Mouse (Mus musculus): Measurements from ENCODE around the gene Fyn. TPM values are rescaled to one million over a fixed set of nuclear protein-coding genes. Genes with fewer than 3 reads are reported as not detected.

Fyn gene
- 21.3 and 23.4 TPM in 2 replicates for polyA plus RNA-seq (2015; fragmentation: Nextera tagmentation; extraction: Ambion mirVana)

- ATAC-seq: no peak
- peak within 1 kb of the TSS; percentile 86 for H3K4me2 ChIP-seq (replicated peaks)
- WGBS: 36% methylated on average over 8 of the region's 8 CpGs
Measured at GRCm38 (mm10) chr10:39368572-39369135, at the start of gene Fyn. TSS of gene Fyn (plus strand) at chr10:39368855.

GRCm38 (mm10) chr10:39320798-39321622 lies 47.6 kb upstream of the Fyn start:
- ATAC-seq: no peak
- H3K4me2 ChIP-seq (replicated peaks): no peak overlapping the region
- H3K4me1 ChIP-seq (replicated peaks): peaks cover 14% of the 10 kb centered on the region; the same call in 1 of the 2 replicates
- no peak overlapping the region for H3K9ac ChIP-seq
- H3K27me3 ChIP-seq (replicated peaks): no peaks in the 10 kb centered on the region
- H3K9me3 ChIP-seq: no peaks in the 10 kb centered on the region
- WGBS: 72% methylated on average over 17 of the region's 17 CpGs
- H3K4me3 ChIP-seq (replicated peaks): no peak overlapping the region
- H3K27ac ChIP-seq: no peak overlapping the region
- H3K36me3 ChIP-seq: no peaks in the 10 kb centered on the region

More at GRCm38 (mm10) chr10:39368572-39369135, at the start of gene Fyn:
- Histone ChIP-seq H3K4me3 (replicated peaks) (peak within 1 kb of the TSS; percentile 96), H3K9me3 (no peaks in the 10 kb centered on the region), H3K4me1 (replicated peaks) (peaks cover 7% of the 10 kb centered on the region), H3K9ac (peak within 1 kb of the TSS; percentile 90), H3K36me3 (no peaks in the 10 kb centered on the region), H3K27me3 (replicated peaks) (no peaks in the 10 kb centered on the region), H3K27ac (peak within 1 kb of the TSS; percentile 89)

GRCm38 (mm10) chr10:39321623-39321985 lies 47.1 kb upstream of the Fyn start:
- 75% methylated on average over 9 of the region's 9 CpGs for WGBS
- Histone ChIP-seq H3K36me3 (no peaks in the 10 kb centered on the region), H3K27me3 (replicated peaks) (no peaks in the 10 kb centered on the region), H3K9ac (no peak overlapping the region), H3K27ac (no peak overlapping the region), H3K4me3 (replicated peaks) (no peak overlapping the region), H3K4me2 (replicated peaks) (no peak overlapping the region), H3K4me1 (replicated peaks) (peaks cover 12% of the 10 kb centered on the region; the same call in 1 of the 2 replicates), H3K9me3 (no peaks in the 10 kb centered on the region)
- no peak for ATAC-seq

GRCm38 (mm10) chr10:39322143-39322542 lies 46.5 kb upstream of the Fyn start:
- Histone ChIP-seq H3K4me2 (replicated peaks) (no peak overlapping the region), H3K27ac (no peak overlapping the region)
- WGBS: 42% methylated on average over 4 of the region's 4 CpGs

GRCm38 (mm10) chr10:39324291-39324690 lies 44.4 kb upstream of the Fyn start:
- no peaks in the 10 kb centered on the region for H3K36me3 ChIP-seq
- no peak overlapping the region for H3K4me2 ChIP-seq (replicated peaks)
- H3K4me3 ChIP-seq (replicated peaks): no peak overlapping the region
- H3K9me3 ChIP-seq: no peaks in the 10 kb centered on the region
- H3K27me3 ChIP-seq (replicated peaks): no peaks in the 10 kb centered on the region
- H3K4me1 ChIP-seq (replicated peaks): peaks cover 11% of the 10 kb centered on the region; the same call in 1 of the 2 replicates
- ATAC-seq: no peak
- WGBS: 93% methylated on average over 2 of the region's 2 CpGs
- no peak overlapping the region for H3K27ac ChIP-seq
- no peak overlapping the region for H3K9ac ChIP-seq

More at GRCm38 (mm10) chr10:39322143-39322542, 46.5 kb upstream of the Fyn start:
- ATAC-seq: no peak
- Histone ChIP-seq H3K27me3 (replicated peaks) (no peaks in the 10 kb centered on the region), H3K36me3 (no peaks in the 10 kb centered on the region), H3K9ac (no peak overlapping the region), H3K9me3 (no peaks in the 10 kb centered on the region), H3K4me3 (replicated peaks) (no peak overlapping the region), H3K4me1 (replicated peaks) (peaks cover 11% of the 10 kb centered on the region; the same call in 1 of the 2 replicates)

GRCm38 (mm10) chr10:39328661-39329060 lies 40.0 kb upstream of the Fyn start:
- Histone ChIP-seq H3K27ac (no peak overlapping the region), H3K4me3 (replicated peaks) (no peak overlapping the region), H3K27me3 (replicated peaks) (no peaks in the 10 kb centered on the region), H3K4me1 (replicated peaks) (no peaks in the 10 kb centered on the region), H3K9me3 (no peaks in the 10 kb centered on the region), H3K4me2 (replicated peaks) (no peak overlapping the region), H3K9ac (no peak overlapping the region), H3K36me3 (no peaks in the 10 kb centered on the region)
- no peak for ATAC-seq
- 83% methylated on average over 2 of the region's 2 CpGs for WGBS

GRCm38 (mm10) chr10:39334320-39334719 lies 34.3 kb upstream of the Fyn start:
- no peaks in the 10 kb centered on the region for H3K27me3 ChIP-seq (replicated peaks)
- WGBS: 63% methylated on average over 3 of the region's 3 CpGs
- H3K4me3 ChIP-seq (replicated peaks): no peak overlapping the region
- no peaks in the 10 kb centered on the region for H3K4me1 ChIP-seq (replicated peaks)
- H3K9me3 ChIP-seq: no peaks in the 10 kb centered on the region
- no peak overlapping the region for H3K9ac ChIP-seq
- H3K27ac ChIP-seq: no peak overlapping the region
- H3K36me3 ChIP-seq: no peaks in the 10 kb centered on the region
- no peak overlapping the region for H3K4me2 ChIP-seq (replicated peaks)
- no peak for ATAC-seq

- no peak for ATAC-seq
- H3K27me3 ChIP-seq (replicated peaks): no peaks in the 10 kb centered on the region
- H3K27ac ChIP-seq: no peak overlapping the region
- no peaks in the 10 kb centered on the region for H3K36me3 ChIP-seq
- no peak overlapping the region for H3K4me2 ChIP-seq (replicated peaks)
- H3K4me1 ChIP-seq (replicated peaks): no peaks in the 10 kb centered on the region
- H3K4me3 ChIP-seq (replicated peaks): no peak overlapping the region
- no peaks in the 10 kb centered on the region for H3K9me3 ChIP-seq
- H3K9ac ChIP-seq: no peak overlapping the region
Measured at GRCm38 (mm10) chr10:39335880-39336279, 32.8 kb upstream of the Fyn start.

- Histone ChIP-seq H3K27me3 (replicated peaks) (no peaks in the 10 kb centered on the region), H3K4me3 (replicated peaks) (no peak overlapping the region), H3K27ac (no peak overlapping the region), H3K9ac (no peak overlapping the region), H3K9me3 (no peaks in the 10 kb centered on the region), H3K4me1 (replicated peaks) (no peaks in the 10 kb centered on the region), H3K4me2 (replicated peaks) (no peak overlapping the region), H3K36me3 (no peaks in the 10 kb centered on the region)
- no peak for ATAC-seq
- 62% methylated on average over 2 of the region's 2 CpGs for WGBS
Measured at GRCm38 (mm10) chr10:39339189-39339968, 29.3 kb upstream of the Fyn start.

- no peaks in the 10 kb centered on the region for H3K36me3 ChIP-seq
- WGBS: 83% methylated on average over 2 of the region's 2 CpGs
- no peaks in the 10 kb centered on the region for H3K27me3 ChIP-seq (replicated peaks)
- no peak overlapping the region for H3K4me3 ChIP-seq (replicated peaks)
- H3K4me1 ChIP-seq (replicated peaks): no peaks in the 10 kb centered on the region
- H3K9ac ChIP-seq: no peak overlapping the region
- no peak overlapping the region for H3K4me2 ChIP-seq (replicated peaks)
- no peaks in the 10 kb centered on the region for H3K9me3 ChIP-seq
- ATAC-seq: no peak
- H3K27ac ChIP-seq: no peak overlapping the region
Measured at GRCm38 (mm10) chr10:39339969-39340236, 28.8 kb upstream of the Fyn start.

- no peaks in the 10 kb centered on the region for H3K9me3 ChIP-seq
- H3K27ac ChIP-seq: no peak overlapping the region
- WGBS: 61% methylated on average over 1 of the region's 1 CpGs
- no peaks in the 10 kb centered on the region for H3K36me3 ChIP-seq
- no peak overlapping the region for H3K4me2 ChIP-seq (replicated peaks)
- H3K4me1 ChIP-seq (replicated peaks): no peaks in the 10 kb centered on the region
- no peak for ATAC-seq
- no peak overlapping the region for H3K4me3 ChIP-seq (replicated peaks)
- no peak overlapping the region for H3K9ac ChIP-seq
- H3K27me3 ChIP-seq (replicated peaks): no peaks in the 10 kb centered on the region
Measured at GRCm38 (mm10) chr10:39343551-39343950, 25.1 kb upstream of the Fyn start.

- Histone ChIP-seq H3K36me3 (no peaks in the 10 kb centered on the region), H3K4me3 (replicated peaks) (no peak overlapping the region), H3K4me2 (replicated peaks) (no peak overlapping the region), H3K27ac (no peak overlapping the region), H3K27me3 (replicated peaks) (no peaks in the 10 kb centered on the region), H3K9ac (no peak overlapping the region), H3K4me1 (replicated peaks) (no peaks in the 10 kb centered on the region), H3K9me3 (no peaks in the 10 kb centered on the region)
- ATAC-seq: no peak
- WGBS: 43% methylated on average over 1 of the region's 1 CpGs
Measured at GRCm38 (mm10) chr10:39345921-39346320, 22.7 kb upstream of the Fyn start.
